25 mouse cellular contexts compared by ENCODE assay signal in the genomic region with DNA sequence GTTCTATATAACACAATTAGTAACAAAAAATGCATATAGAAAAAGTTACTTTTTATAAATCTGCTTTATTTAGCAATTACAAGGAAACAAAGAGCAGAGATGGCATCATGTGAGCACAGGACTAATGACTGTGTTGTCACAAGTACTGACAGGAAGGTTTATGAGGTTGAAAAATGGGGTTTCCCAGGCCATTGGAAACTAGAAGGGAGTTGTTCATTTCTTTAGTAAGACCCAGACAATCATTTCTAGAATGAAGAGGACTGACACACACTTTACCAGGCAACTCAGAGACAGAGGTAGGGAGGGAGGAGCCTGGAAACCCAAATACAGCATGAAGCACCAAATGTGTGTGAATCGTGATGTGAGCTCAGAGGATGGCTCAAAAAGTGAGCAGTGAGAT. TPM values are rescaled to one million over a fixed set of nuclear protein-coding genes. Genes with fewer than 3 reads are reported as not detected.
"Had no signal": no experiment of that assay in that cellular context is flagged by ENCODE, and none has a peak within 500 bp of the region (broad histone marks: within the 10 kb centered on the region; RNA-seq: fewer than 3 reads in every experiment).

No protein-coding gene starts in this region.

- H3K9ac ChIP-seq: neural tube, embryonic 13.5 days; neural tube, embryonic 15.5 days; stomach, embryonic 15.5 days had no signal

- DNase-seq: retina, postnatal 1 day; right cerebral cortex, adult 18-20 months; right cerebral cortex, postnatal 14 days; right cerebral cortex, postnatal 25 days; right cerebral cortex, postnatal 4 days; spleen, adult 18-20 months; thymus, adult 18-20 months; thymus, adult 2 months; thymus, postnatal 14 days; thymus, postnatal 25 days; thymus, postnatal 36 days; thymus, postnatal 4 days had no signal

- H3K4me1 ChIP-seq: neural tube, embryonic 13.5 days; neural tube, embryonic 15.5 days; stomach, embryonic 15.5 days had no signal

- H3K36me3 ChIP-seq: neural tube, embryonic 13.5 days; neural tube, embryonic 15.5 days; stomach, embryonic 15.5 days had no signal

- H3K27me3 ChIP-seq: neural tube, embryonic 13.5 days; neural tube, embryonic 15.5 days; stomach, embryonic 15.5 days had no signal

- H3K27ac ChIP-seq: neural tube, embryonic 13.5 days; neural tube, embryonic 15.5 days; stomach, embryonic 15.5 days; stomach, postnatal 0 days had no signal

- H3K4me3 ChIP-seq: neural tube, embryonic 13.5 days; neural tube, embryonic 15.5 days; stomach, embryonic 15.5 days had no signal

- H3K9me3 ChIP-seq: neural tube, embryonic 13.5 days; neural tube, embryonic 15.5 days; stomach, embryonic 15.5 days had no signal

- H3K4me2 ChIP-seq: neural tube, embryonic 13.5 days; neural tube, embryonic 15.5 days; stomach, embryonic 15.5 days had no signal

RNA-seq across cellular contexts. Expression of a gene that starts 4.1 kb away (rescaled TPM):
- polyA plus RNA-seq: neural tube, embryonic 13.5 days; neural tube, embryonic 14.5 days; neural tube, embryonic 15.5 days; spleen, adult 2 months; stomach, embryonic 14.5 days; urinary bladder, adult 2 months had no signal

RNA-seq across cellular contexts. Expression of a gene that starts 18.1 kb away (rescaled TPM):
- polyA plus RNA-seq: neural tube, embryonic 13.5 days; neural tube, embryonic 14.5 days; small intestine, adult 2 months; spleen, adult 2 months; testis, adult 2 months had no signal

RNA-seq across cellular contexts. Expression of a gene that starts 28.8 kb away (rescaled TPM):
- total RNA-seq: neutrophil, adult 5-6 weeks had no signal
- polyA plus RNA-seq: neural tube, embryonic 13.5 days; neural tube, embryonic 14.5 days; neural tube, embryonic 15.5 days; small intestine, adult 2 months; spleen, adult 2 months; stomach, embryonic 14.5 days; stomach, embryonic 16.5 days; stomach, postnatal 0 days; testis, adult 2 months; thymus, adult 2 months; thymus, postnatal 0 days; urinary bladder, adult 2 months had no signal

RNA-seq across cellular contexts. Expression of a gene that starts 36.7 kb away (rescaled TPM):
- polyA plus RNA-seq: neural tube, embryonic 14.5 days; spleen, adult 2 months had no signal

RNA-seq across cellular contexts. Expression of a gene that starts 48.0 kb away (rescaled TPM):
- total RNA-seq: neutrophil, adult 5-6 weeks had no signal
- polyA plus RNA-seq: neural tube, embryonic 13.5 days; neural tube, embryonic 14.5 days; neural tube, embryonic 15.5 days; small intestine, adult 2 months; spleen, adult 2 months; stomach, embryonic 14.5 days; stomach, embryonic 15.5 days; stomach, embryonic 16.5 days; stomach, postnatal 0 days; testis, adult 2 months; thymus, adult 2 months; thymus, postnatal 0 days; urinary bladder, adult 2 months had no signal
